Mouse (Mus musculus): Measurements from ENCODE around the gene Lyz1. TPM values are rescaled to one million over a fixed set of nuclear protein-coding genes. Genes with fewer than 3 reads are reported as not detected.
"Not testable (repeated sequence)": the region's sequence is repeated elsewhere in the genome, so short reads cannot be mapped to it uniquely, and the experiment has no call there.

Lyz1 gene
- polyA plus RNA-seq, 1 experiment = 90.7 TPM

DNA sequence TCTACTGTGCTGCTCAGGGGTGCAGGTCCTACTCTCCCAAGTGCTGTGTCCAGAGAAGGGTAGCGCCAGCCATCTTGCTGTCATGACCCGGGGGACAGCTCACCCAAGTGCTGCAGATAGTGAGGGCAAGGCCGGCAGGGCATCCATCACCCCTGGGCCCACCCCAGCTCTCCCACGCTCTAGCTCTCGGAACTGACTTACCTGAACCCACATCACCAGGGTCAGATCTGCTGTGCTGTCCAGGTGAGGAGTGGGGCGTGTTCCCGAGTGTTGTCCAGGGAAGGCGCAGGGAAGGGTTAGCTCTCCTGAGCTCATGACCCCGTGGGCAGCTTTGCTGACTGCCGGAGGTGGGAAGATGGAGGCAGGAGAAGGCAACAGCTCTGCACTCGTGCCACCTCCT is 23.7 kb upstream of the Lyz1 start:
- Histone ChIP-seq H3K4me1 (ENCODE audit: control insufficient read depth, insufficient read depth, low read length) (peaks cover 20% of the 10 kb centered on the region), H3K4me3 (ENCODE audit: insufficient read depth, low read length) (no peak overlapping the region), H3K27ac (ENCODE audit: insufficient read depth, low read depth, low read length) (no peak overlapping the region)
- no peak for TF ChIP-seq CTCF (IDR thresholded peaks at IDR 0.05; ENCODE audit: low read depth, low read length)
- no peak for TF ChIP-seq POLR2A (IDR thresholded peaks at IDR 0.05; ENCODE audit: borderline replicate concordance, low read depth, low read length)

DNA sequence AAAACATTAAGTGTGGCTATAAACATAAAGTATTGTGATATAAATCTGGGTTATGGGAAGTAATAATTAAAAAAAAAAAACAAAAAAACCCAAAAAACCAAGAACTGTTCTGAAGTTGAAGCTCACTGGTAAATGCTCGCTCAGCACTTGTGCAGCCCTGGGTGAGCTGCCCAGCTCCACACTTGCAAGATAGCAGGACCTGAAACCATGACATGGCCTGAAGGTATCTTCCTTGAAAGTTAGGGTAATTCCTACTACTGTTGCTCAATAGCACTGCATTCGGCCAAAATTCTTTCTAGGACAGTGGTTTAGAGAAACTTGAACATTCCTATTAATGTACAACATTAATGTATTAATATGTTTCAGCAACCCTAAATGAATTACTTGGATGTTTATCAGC is 20.5 kb upstream of the Lyz1 start:
- H3K27ac ChIP-seq (ENCODE audit: insufficient read depth, low read depth, low read length) = no peak overlapping the region
- H3K4me1 ChIP-seq (ENCODE audit: control insufficient read depth, insufficient read depth, low read length) = peaks cover 4% of the 10 kb centered on the region
- TF ChIP-seq CTCF (IDR thresholded peaks at IDR 0.05; ENCODE audit: low read depth, low read length) = no peak
- no peak for TF ChIP-seq POLR2A (IDR thresholded peaks at IDR 0.05; ENCODE audit: borderline replicate concordance, low read depth, low read length)
- no peak overlapping the region for H3K4me3 ChIP-seq (ENCODE audit: insufficient read depth, low read length)

DNA sequence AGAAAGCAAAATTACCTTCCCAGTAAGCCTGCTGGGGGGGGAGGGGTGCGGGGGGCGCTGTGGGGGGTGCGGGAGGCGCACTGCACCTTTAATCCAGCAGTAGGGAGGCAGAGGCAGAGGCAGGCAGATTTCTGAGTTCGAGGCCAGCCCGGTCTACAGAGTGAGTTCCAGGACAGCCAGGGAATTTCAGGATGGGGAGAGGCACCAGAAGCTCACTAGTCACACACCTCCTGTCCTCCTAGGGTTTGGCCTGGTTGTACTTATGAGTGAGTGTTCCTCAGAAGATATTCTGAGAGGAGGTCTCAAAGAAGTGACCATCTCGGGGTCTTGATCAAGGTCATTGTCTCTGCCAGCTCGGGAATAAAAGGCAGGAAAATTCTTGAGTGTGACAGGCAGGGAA is 19.5 kb upstream of the Lyz1 start:
- TF ChIP-seq CTCF (IDR thresholded peaks at IDR 0.05; ENCODE audit: low read depth, low read length) (no peak), POLR2A (IDR thresholded peaks at IDR 0.05; ENCODE audit: borderline replicate concordance, low read depth, low read length) (no peak)
- no peak overlapping the region for H3K27ac ChIP-seq (ENCODE audit: insufficient read depth, low read depth, low read length)
- no peak overlapping the region for H3K4me3 ChIP-seq (ENCODE audit: insufficient read depth, low read length)
- H3K4me1 ChIP-seq (ENCODE audit: control insufficient read depth, insufficient read depth, low read length) = peaks cover 4% of the 10 kb centered on the region

DNA sequence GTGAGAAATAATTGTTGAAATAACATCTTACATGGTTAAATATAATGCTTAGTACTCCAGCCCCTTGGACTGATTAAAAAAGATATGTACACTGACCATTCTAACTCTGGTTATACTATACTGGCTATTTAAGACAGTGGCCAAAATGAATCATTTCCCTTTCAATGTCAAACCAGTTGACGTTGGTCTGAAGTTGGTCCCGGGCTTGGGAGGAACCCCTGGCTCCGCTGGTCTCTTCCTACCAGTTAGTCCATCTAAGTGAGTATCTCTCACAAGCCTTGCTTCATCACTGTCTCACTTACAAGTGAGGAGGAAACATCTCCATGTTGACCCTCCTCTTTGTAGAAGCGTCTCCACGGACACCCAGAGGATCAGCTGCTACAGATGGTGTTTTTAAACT is 11.7 kb upstream of the Lyz1 start:
- Histone ChIP-seq H3K4me1 (ENCODE audit: control insufficient read depth, insufficient read depth, low read length) (peaks cover 55% of the 10 kb centered on the region), H3K4me3 (ENCODE audit: insufficient read depth, low read length) (no peak overlapping the region), H3K27ac (ENCODE audit: insufficient read depth, low read depth, low read length) (peak overlapping the region; percentile 100)
- TF ChIP-seq POLR2A (IDR thresholded peaks at IDR 0.05; ENCODE audit: borderline replicate concordance, low read depth, low read length) (no peak), CTCF (IDR thresholded peaks at IDR 0.05; ENCODE audit: low read depth, low read length) (no peak)

DNA sequence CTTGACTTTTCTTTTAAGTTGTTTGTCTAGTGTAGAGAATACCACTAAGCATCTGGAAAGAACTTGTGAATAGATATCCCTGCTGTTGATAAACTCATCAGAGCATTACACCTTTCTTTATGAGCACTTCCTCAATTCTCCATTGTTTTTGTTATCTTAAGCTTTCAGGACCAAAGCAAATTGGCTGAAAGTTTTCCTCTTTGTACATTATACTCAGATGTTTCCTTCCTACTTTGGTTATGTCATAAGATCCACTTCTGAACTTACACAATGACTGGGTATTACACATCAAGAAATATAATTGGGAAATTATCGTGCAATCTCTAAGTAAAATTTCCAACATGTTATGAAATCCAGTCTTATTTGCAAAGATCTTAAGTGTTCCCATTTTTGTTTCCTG is 9.0 kb upstream of the Lyz1 start:
- H3K4me1 ChIP-seq (ENCODE audit: control insufficient read depth, insufficient read depth, low read length) = peaks cover 74% of the 10 kb centered on the region
- H3K27ac ChIP-seq (ENCODE audit: insufficient read depth, low read depth, low read length) = peak overlapping the region; percentile 100
- TF ChIP-seq CTCF (IDR thresholded peaks at IDR 0.05; ENCODE audit: low read depth, low read length) = no peak
- TF ChIP-seq POLR2A (IDR thresholded peaks at IDR 0.05; ENCODE audit: borderline replicate concordance, low read depth, low read length) = no peak
- H3K4me3 ChIP-seq (ENCODE audit: insufficient read depth, low read length) = no peak overlapping the region

DNA sequence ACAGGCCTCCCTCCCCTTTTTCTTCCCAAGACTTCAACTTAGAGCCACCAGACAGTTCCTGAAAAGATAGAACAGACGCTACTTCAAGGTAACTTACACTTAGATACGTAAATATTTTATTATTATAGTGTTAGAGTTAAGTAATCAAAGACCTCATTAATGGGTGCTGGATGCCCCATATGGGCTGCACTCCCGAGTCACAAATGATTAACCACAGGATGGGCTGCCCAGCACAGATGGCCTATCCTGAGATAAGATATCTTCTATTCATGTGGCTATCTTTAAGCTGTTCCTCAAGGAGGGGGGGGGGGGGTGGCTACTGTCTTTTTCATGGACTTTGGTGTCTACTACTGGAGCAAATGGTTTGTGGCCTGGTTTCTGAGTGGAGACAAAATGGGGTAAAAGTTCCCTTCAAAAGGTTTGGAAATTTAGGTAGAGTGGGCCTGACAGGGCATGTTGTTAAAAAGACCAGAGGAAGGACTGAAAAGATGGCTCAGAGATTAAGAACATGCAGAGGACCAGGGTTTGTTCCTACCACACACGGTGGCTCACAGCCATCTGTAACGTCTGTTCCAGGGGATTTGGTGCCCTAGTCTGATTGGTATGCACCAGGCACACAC is 7.3 kb upstream of the Lyz1 start:
- TF ChIP-seq POLR2A (IDR thresholded peaks at IDR 0.05; ENCODE audit: borderline replicate concordance, low read depth, low read length) = no peak
- TF ChIP-seq CTCF (IDR thresholded peaks at IDR 0.05; ENCODE audit: low read depth, low read length) = no peak
- peak overlapping the region; percentile 100 for H3K27ac ChIP-seq (ENCODE audit: insufficient read depth, low read depth, low read length)
- no peak overlapping the region for H3K4me3 ChIP-seq (ENCODE audit: insufficient read depth, low read length)
- peaks cover 80% of the 10 kb centered on the region for H3K4me1 ChIP-seq (ENCODE audit: control insufficient read depth, insufficient read depth, low read length)

DNA sequence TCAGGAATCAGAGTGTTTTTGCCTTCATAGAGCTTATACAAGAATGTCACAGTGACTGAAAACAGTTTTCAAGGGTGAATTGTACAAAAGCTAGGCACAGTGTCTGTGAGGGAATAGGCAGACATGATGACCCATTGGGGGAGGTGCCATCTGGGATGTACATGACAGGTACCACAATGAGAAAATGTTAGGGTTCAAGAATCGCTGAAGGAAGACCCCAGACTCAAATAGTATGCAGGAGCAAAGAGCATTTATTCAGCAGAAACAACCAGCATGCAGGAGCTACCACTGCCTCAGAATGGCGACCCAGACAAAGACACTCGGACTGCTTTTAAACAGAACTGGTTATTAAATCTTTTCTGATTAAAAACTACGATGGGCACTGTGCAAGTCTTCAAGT is 6.4 kb upstream of the Lyz1 start:
- Histone ChIP-seq H3K27ac (ENCODE audit: insufficient read depth, low read depth, low read length) (peak overlapping the region; percentile 3; the same call in 1 of the 2 replicates), H3K4me1 (ENCODE audit: control insufficient read depth, insufficient read depth, low read length) (peaks cover 74% of the 10 kb centered on the region), H3K4me3 (ENCODE audit: insufficient read depth, low read length) (no peak overlapping the region)
- TF ChIP-seq CTCF (IDR thresholded peaks at IDR 0.05; ENCODE audit: low read depth, low read length) (no peak), POLR2A (IDR thresholded peaks at IDR 0.05; ENCODE audit: borderline replicate concordance, low read depth, low read length) (no peak)

DNA sequence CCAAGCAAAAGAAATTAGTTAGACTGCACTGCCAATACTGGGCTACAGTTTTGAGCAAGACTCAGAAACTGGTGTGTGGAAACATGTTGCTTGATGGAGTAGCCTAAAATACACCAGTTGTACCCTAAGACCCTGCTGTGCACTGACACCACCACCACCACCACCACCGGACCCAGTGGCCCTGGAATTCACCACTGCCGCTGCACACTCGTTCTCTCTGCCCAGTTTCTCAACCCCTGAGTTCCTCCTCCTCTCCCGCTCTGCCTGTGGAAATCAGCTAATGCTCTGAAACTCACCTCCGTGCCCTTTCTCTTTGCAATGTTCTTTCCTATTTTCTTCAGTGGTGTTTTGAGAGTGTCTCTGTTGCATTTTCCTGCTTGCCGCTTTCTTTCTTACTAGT is 5.7 kb upstream of the Lyz1 start:
- peak overlapping the region; percentile 7 for H3K27ac ChIP-seq (ENCODE audit: insufficient read depth, low read depth, low read length)
- peaks cover 70% of the 10 kb centered on the region for H3K4me1 ChIP-seq (ENCODE audit: control insufficient read depth, insufficient read depth, low read length)
- no peak overlapping the region for H3K4me3 ChIP-seq (ENCODE audit: insufficient read depth, low read length)
- TF ChIP-seq CTCF (IDR thresholded peaks at IDR 0.05; ENCODE audit: low read depth, low read length) (no peak), POLR2A (IDR thresholded peaks at IDR 0.05; ENCODE audit: borderline replicate concordance, low read depth, low read length) (no peak)

GRCm38 (mm10) chr10:117290936-117291335 is 1.7 kb downstream of the Lyz1 start:
- not testable (repeated sequence) for H3K4me3 ChIP-seq (ENCODE audit: insufficient read depth, low read length); H3K27ac ChIP-seq (ENCODE audit: insufficient read depth, low read depth, low read length)
- peaks cover 58% of the 10 kb centered on the region for H3K4me1 ChIP-seq (ENCODE audit: control insufficient read depth, insufficient read depth, low read length)

GRCm38 (mm10) chr10:117290046-117290870 is 2.4 kb downstream of the Lyz1 start:
- H3K4me1 ChIP-seq (ENCODE audit: control insufficient read depth, insufficient read depth, low read length) = peaks cover 54% of the 10 kb centered on the region
- TF ChIP-seq CTCF (IDR thresholded peaks at IDR 0.05; ENCODE audit: low read depth, low read length) (no peak), POLR2A (IDR thresholded peaks at IDR 0.05; ENCODE audit: borderline replicate concordance, low read depth, low read length) (no peak)
- H3K27ac ChIP-seq (ENCODE audit: insufficient read depth, low read depth, low read length) = no peak overlapping the region
- no peak overlapping the region for H3K4me3 ChIP-seq (ENCODE audit: insufficient read depth, low read length)

DNA sequence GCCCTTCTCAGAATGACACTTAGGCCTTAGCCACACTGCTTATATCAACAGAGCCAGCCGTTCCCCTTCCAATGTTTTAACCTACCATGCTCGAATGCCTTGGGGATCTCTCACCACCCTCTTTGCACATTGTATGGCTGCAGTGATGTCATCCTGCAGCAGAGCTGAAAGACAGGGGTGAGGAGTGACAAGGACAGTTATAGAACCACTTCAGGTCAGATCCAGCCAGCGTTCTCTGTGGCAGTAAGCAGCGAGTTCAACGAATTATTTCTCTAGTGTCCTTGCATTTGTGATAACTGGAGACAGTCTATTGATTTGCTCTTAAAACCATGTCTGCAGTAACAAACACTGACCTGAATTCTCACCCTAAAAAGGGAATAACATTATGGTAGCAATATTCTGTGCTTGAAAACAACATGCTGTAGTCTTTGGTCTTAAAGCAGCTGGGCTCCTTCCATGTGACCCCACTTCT is 3.6 kb downstream of the Lyz1 start:
- peaks cover 60% of the 10 kb centered on the region for H3K4me1 ChIP-seq (ENCODE audit: control insufficient read depth, insufficient read depth, low read length)
- not testable (repeated sequence) for H3K4me3 ChIP-seq (ENCODE audit: insufficient read depth, low read length)
- peak overlapping the region; percentile 95 for H3K27ac ChIP-seq (ENCODE audit: insufficient read depth, low read depth, low read length)

Data from bone marrow macrophage, adult 2 months (primary cell).